Mouse (Mus musculus) thymus, adult 2 months (tissue): ENCODE measurements around the gene Chchd1.

ENCODE experiments used
- CTCF ChIP-seq: fragments of 200-500 bp; IDR thresholded peaks from 2 replicates; pipeline ENCODE4 v1.5.1; 2012; ENCODE audit warnings: mild to moderate bottlenecking, control low read depth, low read length, moderate library complexity, borderline replicate concordance; ENCODE audit not compliant: control insufficient read depth, poor library complexity, insufficient read depth; ENCODE audit errors: extremely low read depth
- POLR2A ChIP-seq: fragments of 200-500 bp; IDR thresholded peaks from 2 replicates; pipeline ENCODE4 v1.6.1; 2012; ENCODE audit warnings: mild to moderate bottlenecking, low read length, control low read depth, moderate library complexity; ENCODE audit not compliant: control insufficient read depth, poor library complexity, insufficient read depth; ENCODE audit errors: extremely low read depth

- TF ChIP-seq POLR2A (no peak), CTCF (no peak)
Observed at GRCm38 (mm10) chr14:20656361-20656760, 46.4 kb upstream of the Chchd1 start, which contains the start of gene Myoz1.
